Mouse (Mus musculus) hindbrain, embryonic 12.5 days (tissue): Measurements from ENCODE around the gene Ankrd13a. TPM values are rescaled to one million over a fixed set of nuclear protein-coding genes. Genes with fewer than 3 reads are reported as not detected.

ENCODE experiments used
- ATAC-seq: fragments of 200-750 bp; cut with Nextera tagmentation; 2 replicates; pipeline ENCODE4 v1.8.0; 2017; ENCODE audit warnings: moderate TSS enrichment; ENCODE audit not compliant: low FRiP score
- H3K27ac ChIP-seq: fragments of 300-500 bp; sonication (generic); 2 replicates; pipeline ENCODE4 v1.5.1; 2016; ENCODE audit warnings: mild to moderate bottlenecking
- H3K27me3 ChIP-seq: fragments of 300-500 bp; sonication (generic); 2 replicates; pipeline ENCODE4 v1.6.1; 2016; ENCODE audit warnings: mild to moderate bottlenecking
- H3K36me3 ChIP-seq: fragments of 300-500 bp; sonication (generic); 2 replicates; pipeline ENCODE4 v1.6.1; 2016; ENCODE audit warnings: mild to moderate bottlenecking
- H3K4me1 ChIP-seq: fragments of 300-500 bp; sonication (generic); 2 replicates; pipeline ENCODE4 v1.6.1; 2016
- H3K4me2 ChIP-seq: fragments of 300-500 bp; sonication (generic); replicated peaks from 2 replicates; pipeline ENCODE4 v1.6.1; 2016; ENCODE audit warnings: mild to moderate bottlenecking
- H3K4me3 ChIP-seq: fragments of 300-500 bp; sonication (generic); 2 replicates; pipeline ENCODE4 v1.5.1; 2016; ENCODE audit warnings: mild to moderate bottlenecking
- H3K9ac ChIP-seq: fragments of 300-500 bp; sonication (generic); 2 replicates; pipeline ENCODE4 v1.6.1; 2016; ENCODE audit warnings: mild to moderate bottlenecking, moderate library complexity
- H3K9me3 ChIP-seq: fragments of 300-500 bp; sonication (generic); replicated peaks from 2 replicates; pipeline ENCODE4 v1.6.1; 2016; ENCODE audit warnings: mild to moderate bottlenecking
- WGBS: fragments of 180-500 bp; shearing (Covaris S2); methylation state at CpG from one replicate; pipeline ENCODE4 v1.1.7; 2016; 5-methylcytosine and 5-hydroxymethylcytosine counted together
- polyA plus RNA-seq: library from polyadenylated mRNA; unstranded; fragments of >200 nt; fragmentation: Nextera tagmentation; extraction: Ambion mirVana; gene quantifications from 2 replicates; pipeline ENCODE4 v1.2.1, GENCODE M21; 2016

The Ankrd13a gene
- polyA plus RNA-seq: 80.2 and 81.9 TPM in 2 replicates

GRCm38 (mm10) chr5:114774403-114775051 lies at the start of gene Ankrd13a:
TSS of gene Ankrd13a (plus strand) at chr5:114774677.
- H3K36me3 ChIP-seq: no peaks in the 10 kb centered on the region
- under 1% methylated on average over 69 of the region's 73 CpGs for WGBS
- peaks cover 33% of the 10 kb centered on the region for H3K4me1 ChIP-seq
- no peaks in the 10 kb centered on the region for H3K9me3 ChIP-seq
- peak within 1 kb of the TSS; percentile 95 for H3K4me3 ChIP-seq
- peak within 1 kb of the TSS; percentile 94 for H3K9ac ChIP-seq
- H3K4me2 ChIP-seq: peak within 1 kb of the TSS; percentile 80
- H3K27ac ChIP-seq: peak within 1 kb of the TSS; percentile 94
- no peaks in the 10 kb centered on the region for H3K27me3 ChIP-seq
- peak; percentile 89 for ATAC-seq

GRCm38 (mm10) chr5:114728160-114728559 lies 46.3 kb upstream of the Ankrd13a start:
- no peak for ATAC-seq
- Histone ChIP-seq H3K9me3 (no peaks in the 10 kb centered on the region), H3K36me3 (peaks cover 72% of the 10 kb centered on the region), H3K4me2 (no peak overlapping the region), H3K27ac (no peak overlapping the region), H3K27me3 (no peaks in the 10 kb centered on the region), H3K9ac (no peak overlapping the region), H3K4me3 (no peak overlapping the region), H3K4me1 (no peaks in the 10 kb centered on the region)
- 86% methylated on average over 10 of the region's 10 CpGs for WGBS

DNA sequence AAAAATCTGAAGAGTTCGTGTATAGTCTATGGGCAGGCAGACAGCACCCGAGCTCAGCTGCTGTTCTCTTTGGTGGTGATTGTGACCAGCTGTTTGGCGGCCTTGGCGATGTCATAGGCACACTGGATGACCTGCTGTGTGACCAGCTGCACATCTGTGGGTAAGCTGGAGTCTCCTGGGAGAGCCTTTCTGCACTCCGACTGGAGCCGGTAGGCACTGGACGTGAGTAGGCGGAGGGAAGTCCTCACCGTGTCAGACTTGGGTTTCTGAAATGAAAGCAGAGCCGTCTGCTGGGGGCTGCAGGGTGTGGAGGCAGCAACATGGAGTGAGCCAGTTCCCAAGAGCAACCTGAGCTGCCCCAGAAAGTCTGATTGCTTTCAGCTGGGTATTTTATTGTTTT lies 44.3 kb upstream of the Ankrd13a start:
- no peaks in the 10 kb centered on the region for H3K4me1 ChIP-seq
- no peaks in the 10 kb centered on the region for H3K9me3 ChIP-seq
- ATAC-seq: no peak
- H3K27me3 ChIP-seq: no peaks in the 10 kb centered on the region
- no peak overlapping the region for H3K9ac ChIP-seq
- no peak overlapping the region for H3K27ac ChIP-seq
- H3K4me2 ChIP-seq: no peak overlapping the region
- H3K4me3 ChIP-seq: no peak overlapping the region
- H3K36me3 ChIP-seq: peaks cover 75% of the 10 kb centered on the region
- 70% methylated on average over 10 of the region's 10 CpGs for WGBS

DNA sequence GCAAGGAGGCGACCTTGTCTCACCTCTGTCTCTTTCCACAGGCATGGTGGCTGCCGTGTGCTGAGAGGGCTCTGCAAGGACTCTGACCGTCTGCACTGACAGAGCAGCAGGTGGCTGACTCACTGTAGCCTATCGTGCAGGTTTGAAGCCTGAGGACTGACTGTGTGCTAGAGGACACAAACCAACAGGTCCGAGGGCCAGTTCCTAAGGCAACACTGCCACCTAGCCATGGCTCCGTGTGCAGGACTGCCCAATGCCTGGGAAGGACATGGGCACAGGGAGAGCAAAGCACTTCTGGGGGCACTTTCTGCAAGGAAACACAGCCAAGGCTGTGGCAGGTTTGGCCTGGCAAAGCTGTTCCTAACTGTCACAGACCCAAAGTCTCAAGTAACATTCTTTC lies 43.0 kb upstream of the Ankrd13a start:
- H3K36me3 ChIP-seq: peaks cover 80% of the 10 kb centered on the region

GRCm38 (mm10) chr5:114731969-114732368 lies 42.5 kb upstream of the Ankrd13a start:
- H3K27me3 ChIP-seq: no peaks in the 10 kb centered on the region
- H3K4me1 ChIP-seq: no peaks in the 10 kb centered on the region
- H3K9ac ChIP-seq: no peak overlapping the region
- no peaks in the 10 kb centered on the region for H3K9me3 ChIP-seq
- H3K36me3 ChIP-seq: peaks cover 85% of the 10 kb centered on the region
- H3K4me2 ChIP-seq: no peak overlapping the region
- no peak overlapping the region for H3K27ac ChIP-seq
- no peak for ATAC-seq
- 92% methylated on average over 15 of the region's 15 CpGs for WGBS
- H3K4me3 ChIP-seq: no peak overlapping the region

More for the DNA sequence above, 43.0 kb upstream of the Ankrd13a start:
- Histone ChIP-seq H3K27ac (no peak overlapping the region), H3K9me3 (no peaks in the 10 kb centered on the region), H3K27me3 (no peaks in the 10 kb centered on the region), H3K4me2 (no peak overlapping the region), H3K4me1 (no peaks in the 10 kb centered on the region), H3K4me3 (no peak overlapping the region), H3K9ac (no peak overlapping the region)
- WGBS: 66% methylated on average over 6 of the region's 6 CpGs
- no peak for ATAC-seq

DNA sequence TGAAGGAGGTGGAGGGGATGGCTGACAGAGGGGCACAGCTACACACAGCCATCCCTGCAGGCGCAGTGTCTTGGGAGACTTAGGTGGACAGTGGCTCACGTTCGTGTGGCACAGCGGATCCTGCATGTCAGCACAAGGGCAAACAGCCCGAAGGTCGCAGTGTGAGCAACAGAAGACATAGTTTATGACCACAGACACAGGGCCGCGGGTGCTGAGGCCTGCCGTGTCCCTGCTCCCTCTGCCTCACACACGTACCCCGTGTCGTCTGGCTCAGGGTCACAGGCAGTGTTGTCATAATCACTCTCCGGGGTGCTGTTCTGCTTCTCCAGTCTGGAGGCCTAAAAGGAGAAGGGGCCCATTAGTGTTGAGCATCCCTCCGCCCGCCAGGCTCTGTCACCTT lies 40.9 kb upstream of the Ankrd13a start:
- WGBS: 92% methylated on average over 15 of the region's 15 CpGs
- ATAC-seq: no peak
- no peaks in the 10 kb centered on the region for H3K9me3 ChIP-seq
- no peak overlapping the region; the same call in 1 of the 2 replicates for H3K27ac ChIP-seq
- H3K36me3 ChIP-seq: peaks cover 86% of the 10 kb centered on the region
- no peaks in the 10 kb centered on the region for H3K27me3 ChIP-seq
- H3K4me2 ChIP-seq: no peak overlapping the region
- H3K4me3 ChIP-seq: no peak overlapping the region
- H3K4me1 ChIP-seq: no peaks in the 10 kb centered on the region
- H3K9ac ChIP-seq: no peak overlapping the region

- H3K9ac ChIP-seq: no peak overlapping the region
- no peaks in the 10 kb centered on the region for H3K9me3 ChIP-seq
- H3K4me1 ChIP-seq: no peaks in the 10 kb centered on the region
- H3K27me3 ChIP-seq: no peaks in the 10 kb centered on the region
- no peak overlapping the region for H3K4me2 ChIP-seq
- no peak overlapping the region for H3K27ac ChIP-seq
- 85% methylated on average over 21 of the region's 21 CpGs for WGBS
- H3K36me3 ChIP-seq: peaks cover 86% of the 10 kb centered on the region
- H3K4me3 ChIP-seq: no peak overlapping the region
- no peak for ATAC-seq
Observed at GRCm38 (mm10) chr5:114737090-114737887, 37.2 kb upstream of the Ankrd13a start.

DNA sequence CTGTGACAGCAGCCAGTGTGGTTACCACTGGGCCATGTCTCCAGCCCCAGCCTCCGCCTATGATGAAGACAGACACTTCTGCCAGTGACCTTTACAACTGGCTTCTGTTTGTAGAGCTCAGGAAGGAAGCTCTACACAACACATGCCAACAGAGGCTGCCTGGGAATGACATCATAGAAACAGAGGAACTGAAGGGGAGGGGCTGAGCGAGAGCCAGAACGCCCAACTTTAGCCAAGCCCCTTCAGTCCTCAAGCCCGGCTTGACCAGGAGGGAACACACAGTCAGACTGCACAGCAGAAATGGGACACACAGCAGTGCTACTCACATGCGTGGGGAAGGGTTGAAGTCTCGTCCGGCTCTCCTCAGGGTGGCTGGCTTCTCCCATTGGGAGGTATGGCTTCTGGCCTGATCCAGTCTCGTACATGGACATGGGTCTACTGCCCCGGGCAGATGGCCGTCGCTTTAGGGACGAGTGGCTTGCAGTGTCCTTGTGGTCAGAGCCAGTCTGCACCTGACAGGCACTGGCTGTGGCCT lies 35.7 kb upstream of the Ankrd13a start:
- Histone ChIP-seq H3K27ac (no peak overlapping the region), H3K27me3 (no peaks in the 10 kb centered on the region), H3K4me1 (no peaks in the 10 kb centered on the region), H3K9ac (no peak overlapping the region), H3K4me3 (no peak overlapping the region), H3K4me2 (no peak overlapping the region), H3K9me3 (no peaks in the 10 kb centered on the region), H3K36me3 (peaks cover 86% of the 10 kb centered on the region)
- ATAC-seq: no peak
- WGBS: 89% methylated on average over 12 of the region's 12 CpGs

DNA sequence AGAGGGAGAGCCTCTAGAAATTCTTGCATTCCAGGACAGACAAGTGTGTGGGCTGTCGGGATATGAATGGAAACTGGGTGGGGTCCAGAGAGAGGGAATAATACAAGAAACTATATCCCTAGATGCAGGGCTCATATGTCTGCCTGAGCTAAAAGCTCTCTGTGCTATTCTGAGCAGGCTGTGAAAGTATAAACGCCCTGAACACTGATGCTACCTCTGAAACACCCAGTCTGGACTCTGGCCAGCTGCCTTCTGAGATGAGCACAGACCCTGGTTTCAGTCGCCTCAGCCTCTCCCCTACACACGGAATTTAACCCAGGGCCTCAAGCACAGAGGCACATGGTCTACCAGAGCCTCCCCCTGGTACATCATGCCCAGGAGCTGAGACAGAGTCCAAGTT lies 33.9 kb upstream of the Ankrd13a start:
- Histone ChIP-seq H3K36me3 (peaks cover 95% of the 10 kb centered on the region), H3K4me3 (no peak overlapping the region), H3K27me3 (no peaks in the 10 kb centered on the region), H3K9ac (no peak overlapping the region), H3K27ac (no peak overlapping the region), H3K4me1 (no peaks in the 10 kb centered on the region), H3K9me3 (no peaks in the 10 kb centered on the region), H3K4me2 (no peak overlapping the region)
- 77% methylated on average over 4 of the region's 4 CpGs for WGBS
- no peak for ATAC-seq

GRCm38 (mm10) chr5:114742572-114742971 lies 31.9 kb upstream of the Ankrd13a start:
- WGBS: 92% methylated on average over 10 of the region's 10 CpGs
- Histone ChIP-seq H3K9me3 (no peaks in the 10 kb centered on the region), H3K27me3 (no peaks in the 10 kb centered on the region), H3K4me3 (no peak overlapping the region), H3K4me2 (no peak overlapping the region), H3K9ac (no peak overlapping the region), H3K36me3 (peaks cover 83% of the 10 kb centered on the region), H3K4me1 (no peaks in the 10 kb centered on the region), H3K27ac (no peak overlapping the region)
- no peak for ATAC-seq

GRCm38 (mm10) chr5:114742998-114743696 lies 31.3 kb upstream of the Ankrd13a start:
- ATAC-seq: no peak
- Histone ChIP-seq H3K27ac (no peak overlapping the region), H3K9me3 (no peaks in the 10 kb centered on the region), H3K4me1 (no peaks in the 10 kb centered on the region), H3K4me3 (no peak overlapping the region), H3K9ac (no peak overlapping the region), H3K4me2 (no peak overlapping the region), H3K27me3 (no peaks in the 10 kb centered on the region), H3K36me3 (peaks cover 81% of the 10 kb centered on the region)
- 92% methylated on average over 13 of the region's 13 CpGs for WGBS

DNA sequence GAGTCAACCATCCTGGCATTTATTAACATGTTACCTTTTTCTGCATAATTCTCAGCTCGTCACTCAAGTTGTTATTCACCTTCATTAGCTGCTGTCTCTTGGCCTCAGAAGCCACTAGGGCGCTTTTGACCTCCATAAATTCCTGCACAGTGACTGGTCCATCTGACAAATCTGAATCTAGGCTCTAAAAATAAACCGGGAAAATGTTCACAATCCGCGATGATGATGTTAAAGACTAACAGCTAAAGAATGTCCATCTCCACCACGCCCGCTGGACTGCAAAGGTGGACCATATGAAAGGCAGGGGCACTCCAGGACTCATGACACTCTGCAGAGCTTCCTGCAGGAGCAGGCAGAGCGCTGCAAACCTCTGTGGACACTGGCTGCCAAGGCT lies 30.8 kb upstream of the Ankrd13a start:
- Histone ChIP-seq H3K36me3 (peaks cover 80% of the 10 kb centered on the region), H3K9ac (no peak overlapping the region; the same call in 1 of the 2 replicates), H3K4me2 (no peak overlapping the region), H3K4me3 (no peak overlapping the region), H3K27ac (no peak overlapping the region), H3K9me3 (no peaks in the 10 kb centered on the region), H3K27me3 (no peaks in the 10 kb centered on the region), H3K4me1 (no peaks in the 10 kb centered on the region)
- no peak for ATAC-seq
- 97% methylated on average over 8 of the region's 8 CpGs for WGBS
